Comparison of ENCODE assay signal across 25 mouse cellular contexts in genomic region chr2:170051441-170051840, GRCm38 (mm10).
DNase-seq lines count a peak whose midpoint lies in the region; ATAC-seq and TF ChIP-seq lines count a peak whose summit lies in the region.
"Had no signal": no experiment of that assay in that cellular context is flagged by ENCODE, and none has a peak within 500 bp of the region (broad histone marks: within the 10 kb centered on the region; RNA-seq: fewer than 3 reads in every experiment).

No protein-coding gene starts in this region.

- ATAC-seq in hindbrain, postnatal 0 days = no peak
- ATAC-seq in hindbrain, embryonic 16.5 days = no peak
- ATAC-seq: activated CD4-positive, CD25-positive, alpha-beta regulatory T cell, adult 4 months; intestine, embryonic 16.5 days had no signal

- no peak overlapping the region for H3K4me2 ChIP-seq in hindbrain, postnatal 0 days (ENCODE audit: low read depth, low read length)
- no peak overlapping the region for H3K4me2 ChIP-seq in hindbrain, embryonic 16.5 days (ENCODE audit: low read length)
- H3K4me2 ChIP-seq: embryonic facial prominence, embryonic 13.5 days; hindbrain, embryonic 15.5 days; limb, embryonic 15.5 days had no signal

- H3K9ac ChIP-seq in hindbrain, postnatal 0 days (replicated peaks; ENCODE audit: low read length) = no peak overlapping the region
- no peak overlapping the region for H3K9ac ChIP-seq in hindbrain, embryonic 16.5 days (ENCODE audit: low read depth, low read length)
- H3K9ac ChIP-seq in heart, adult 2 months (ENCODE audit: low read depth, low read length) = no peak overlapping the region
- H3K9ac ChIP-seq: embryonic facial prominence, embryonic 13.5 days; hindbrain, embryonic 15.5 days; limb, embryonic 15.5 days; liver, embryonic 14.5 days had no signal

- TF ChIP-seq EP300 in heart, adult 2 months (IDR thresholded peaks at IDR 0.05; ENCODE audit: insufficient read depth, low read depth, low read length) = no peak

- H3K36me3 ChIP-seq in hindbrain, postnatal 0 days (ENCODE audit: insufficient read depth, low read length) = no peaks in the 10 kb centered on the region
- H3K36me3 ChIP-seq in hindbrain, embryonic 16.5 days (ENCODE audit: control insufficient read depth, insufficient read depth, low read length) = no peaks in the 10 kb centered on the region
- no peaks in the 10 kb centered on the region for H3K36me3 ChIP-seq in heart, adult 2 months (ENCODE audit: control insufficient read depth, insufficient read depth, low read length)
- H3K36me3 ChIP-seq: embryonic facial prominence, embryonic 13.5 days; heart, embryonic 10.5 days; hindbrain, embryonic 15.5 days; limb, embryonic 15.5 days had no signal

- no peak for TF ChIP-seq CTCF in hindbrain, postnatal 0 days (IDR thresholded peaks at IDR 0.05; ENCODE audit: low read depth)
- TF ChIP-seq CTCF in heart, adult 2 months (IDR thresholded peaks at IDR 0.05) = no peak

- no peaks in the 10 kb centered on the region for H3K9me3 ChIP-seq in hindbrain, postnatal 0 days (ENCODE audit: low read length)
- no peaks in the 10 kb centered on the region for H3K9me3 ChIP-seq in hindbrain, embryonic 16.5 days (ENCODE audit: control insufficient read depth, low read length)
- H3K9me3 ChIP-seq: embryonic facial prominence, embryonic 13.5 days; heart, embryonic 10.5 days; hindbrain, embryonic 15.5 days; limb, embryonic 15.5 days had no signal

- intact Hi-C loops in heart, adult 2 months (cut with DNase I) = no loop called here

- no peak overlapping the region for H3K27ac ChIP-seq in hindbrain, postnatal 0 days
- no peak overlapping the region for H3K27ac ChIP-seq in hindbrain, embryonic 16.5 days (ENCODE audit: low read depth, low read length)
- H3K27ac ChIP-seq in heart, adult 2 months = no peak overlapping the region
- H3K27ac ChIP-seq: embryonic facial prominence, embryonic 13.5 days; gastrocnemius, adult 2 months; heart, embryonic 10.5 days; hindbrain, embryonic 15.5 days; limb, embryonic 15.5 days; liver, embryonic 14.5 days had no signal

- 41% methylated on average over 6 of the region's 6 CpGs for WGBS in hindbrain, postnatal 0 days
- WGBS in hindbrain, embryonic 16.5 days = 49% methylated on average over 6 of the region's 6 CpGs
- 91% methylated on average over 6 of the region's 6 CpGs for WGBS in heart, adult 2 months

- peak; percentile 20 for DNase-seq in hindbrain, postnatal 0 days (ENCODE audit: low spot score)
- DNase-seq in brain, embryonic 18.5 days (ENCODE audit: low read depth, low spot score) = peak; percentile 60
- DNase-seq in layer of hippocampus, adult 11-12 months (ENCODE audit: low spot score) = peak; percentile 38
- peak; percentile 33 to 46 for DNase-seq in layer of hippocampus, postnatal 10 days (ENCODE audit: low spot score in 2 of 2)
- no peak for DNase-seq in T-cell, adult 2 months (ENCODE audit: low spot score)
- DNase-seq in natural killer cell, adult 2 months (ENCODE audit: low spot score in 2 of 2) = no peak
- DNase-seq in heart, adult 2 months = no peak
- DNase-seq: adrenal gland, adult 8-10 months; cerebellum, adult 11-12 months; cerebellum, postnatal 36 days; embryo, embryonic 11 days; gastrocnemius, adult 2 months; kidney, postnatal 25 days; left cerebral cortex, postnatal 4 days; lung, postnatal 4 days; thymus, postnatal 14 days had no signal

- no peaks in the 10 kb centered on the region for H3K27me3 ChIP-seq in hindbrain, postnatal 0 days (ENCODE audit: insufficient read depth, low read length)
- H3K27me3 ChIP-seq in hindbrain, embryonic 16.5 days (replicated peaks; ENCODE audit: control insufficient read depth, insufficient read depth, low read length) = no peaks in the 10 kb centered on the region
- H3K27me3 ChIP-seq in heart, adult 2 months (ENCODE audit: control insufficient read depth, insufficient read depth, low read length) = no peaks in the 10 kb centered on the region
- H3K27me3 ChIP-seq: embryonic facial prominence, embryonic 13.5 days; hindbrain, embryonic 15.5 days; limb, embryonic 15.5 days had no signal

- H3K4me1 ChIP-seq in hindbrain, postnatal 0 days (ENCODE audit: insufficient read depth, low read length) = no peaks in the 10 kb centered on the region
- no peaks in the 10 kb centered on the region for H3K4me1 ChIP-seq in hindbrain, embryonic 16.5 days (ENCODE audit: control insufficient read depth, insufficient read depth, low read depth, low read length)
- no peaks in the 10 kb centered on the region for H3K4me1 ChIP-seq in heart, adult 2 months (ENCODE audit: control insufficient read depth, insufficient read depth, low read length)
- H3K4me1 ChIP-seq: embryonic facial prominence, embryonic 13.5 days; heart, embryonic 10.5 days; hindbrain, embryonic 15.5 days; limb, embryonic 15.5 days had no signal

- H3K4me3 ChIP-seq in hindbrain, postnatal 0 days (ENCODE audit: low read length) = no peak overlapping the region
- H3K4me3 ChIP-seq in hindbrain, embryonic 16.5 days (ENCODE audit: low read length) = no peak overlapping the region
- H3K4me3 ChIP-seq in heart, adult 2 months = no peak overlapping the region
- H3K4me3 ChIP-seq: embryonic facial prominence, embryonic 13.5 days; erythroblast, embryonic 14.5 days; gastrocnemius, adult 2 months; heart, embryonic 10.5 days; hindbrain, embryonic 15.5 days; limb, embryonic 15.5 days had no signal

- H3K79me2 ChIP-seq in heart, adult 2 months (replicated peaks; ENCODE audit: control insufficient read depth, insufficient read depth, low read length) = no peaks in the 10 kb centered on the region

- no peak for TF ChIP-seq POLR2A in heart, adult 2 months (IDR thresholded peaks at IDR 0.05; ENCODE audit: insufficient read depth, low read depth, low read length)

Comparison
In these comparisons a context has a peak if more than half of its experiments do, and no peak if none do; other contexts are left out.
1. DNase-seq: peak in hindbrain, postnatal 0 days (single experiment), brain, embryonic 18.5 days (single experiment), layer of hippocampus, adult 11-12 months (single experiment) and layer of hippocampus, postnatal 10 days (2 of 2); none in T-cell, adult 2 months (single experiment), natural killer cell, adult 2 months (0 of 2) and heart, adult 2 months (0 of 2).